Mouse (Mus musculus): ENCODE results near the gene Gm8050.
"Not testable (repeated sequence)": the region's sequence is repeated elsewhere in the genome, so short reads cannot be mapped to it uniquely, and the experiment has no call there.

Gm8050 gene

DNA sequence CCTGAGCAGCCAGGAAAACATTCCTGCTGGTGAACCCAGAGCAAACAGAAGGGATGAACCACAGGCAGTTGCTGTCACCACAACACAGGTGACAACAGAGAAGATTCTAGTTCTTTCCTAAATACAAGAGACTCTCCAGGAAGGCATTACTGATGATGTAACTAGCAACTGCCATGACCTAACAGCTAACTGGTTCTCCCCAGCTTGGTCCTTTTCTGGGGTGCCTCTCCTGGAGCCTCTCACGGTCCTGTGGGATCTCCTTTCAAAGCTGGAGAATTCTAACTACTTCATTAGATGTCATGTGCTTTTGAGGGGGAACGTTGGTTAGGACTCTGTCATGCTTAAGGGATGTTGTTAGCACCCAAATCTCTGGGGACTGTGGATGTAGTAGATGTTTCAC, at the start of gene Gm8050:
Gene Gm8050, minus strand, starts transcription at position 101 of the 400 bp plus-strand sequence.
- not testable (repeated sequence) for DNase-seq

DNA sequence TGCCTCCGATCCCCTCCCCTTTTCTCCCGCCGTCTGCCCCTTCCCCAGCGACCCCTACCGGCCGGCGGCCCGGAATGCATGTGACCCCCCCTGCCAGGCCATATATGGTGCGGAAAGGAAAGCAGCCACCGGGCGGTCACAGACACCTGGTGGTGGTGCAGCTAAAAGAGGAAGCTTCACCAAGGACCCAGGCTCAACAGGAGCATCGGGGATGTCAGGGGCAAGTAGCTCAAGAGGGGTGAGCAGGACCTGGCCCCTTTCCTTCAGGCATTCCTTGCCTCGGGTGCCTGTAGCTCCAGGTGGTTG, 37.1 kb upstream of the Gm8050 start:
- peak; percentile 43 for DNase-seq

DNA sequence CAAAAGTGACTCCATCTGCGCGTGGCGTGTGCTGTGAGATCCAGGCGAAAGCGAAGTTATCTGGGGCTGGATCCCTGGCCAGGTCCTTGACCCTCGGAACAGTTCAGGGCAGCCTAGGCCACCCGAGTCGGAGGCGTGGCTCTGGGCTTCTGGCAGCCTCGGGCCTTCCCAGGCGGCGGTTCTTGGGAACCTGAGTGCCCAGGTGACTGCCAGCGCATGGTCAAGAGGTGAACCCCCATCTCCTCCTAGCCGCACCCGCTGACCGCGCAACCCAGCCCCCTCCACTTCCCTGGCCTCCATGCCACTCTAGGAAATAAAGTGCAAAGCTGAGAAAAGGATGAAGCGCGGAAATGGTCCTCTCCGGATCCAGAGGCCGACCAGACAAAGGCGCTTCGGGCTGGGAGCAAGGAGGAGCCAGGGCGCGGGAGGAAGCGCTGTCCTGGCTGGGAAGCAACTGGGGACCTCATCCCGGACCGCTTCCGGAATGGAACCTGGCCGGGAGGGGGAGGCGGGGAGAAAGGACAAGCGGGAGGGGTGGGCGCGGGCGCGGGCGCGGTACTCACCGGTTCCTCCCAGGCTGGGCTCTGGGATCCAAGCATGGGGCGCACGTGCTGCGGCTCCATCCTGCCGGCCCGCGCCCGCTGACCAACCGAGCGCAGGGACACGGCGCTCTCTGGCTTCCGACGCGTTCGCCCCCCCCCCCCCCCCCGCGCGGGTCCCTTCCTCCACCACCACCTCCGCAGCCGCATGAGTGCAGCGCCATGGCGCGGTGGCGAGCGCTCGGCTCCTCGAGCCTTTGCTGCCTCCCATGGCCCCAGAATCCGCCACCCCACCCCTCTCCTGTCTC, 36.6 kb upstream of the Gm8050 start:
- peak; percentile 25 for DNase-seq

DNA sequence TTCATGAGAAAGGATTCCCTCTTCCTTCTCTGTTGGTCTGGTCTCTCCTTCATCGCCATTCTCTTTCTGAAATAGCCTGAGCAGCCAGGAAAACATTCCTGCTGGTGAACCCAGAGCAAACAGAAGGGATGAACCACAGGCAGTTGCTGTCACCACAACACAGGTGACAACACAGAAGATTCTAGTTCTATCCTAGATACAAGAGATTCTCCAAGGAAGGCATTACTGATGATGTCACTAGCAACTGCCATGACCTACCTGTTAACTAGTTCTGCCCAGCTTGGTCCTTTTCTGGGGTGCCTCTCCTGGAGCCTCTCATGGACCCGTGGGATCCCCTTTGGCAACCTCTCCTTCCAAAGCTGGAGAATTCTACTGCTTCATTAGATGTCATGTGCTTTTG, 22.2 kb upstream of the Gm8050 start, which contains the start of gene Gm3636:
Gene Gm3636, minus strand, starts transcription at position 101 of the 400 bp plus-strand sequence.
- not testable (repeated sequence) for DNase-seq

DNA sequence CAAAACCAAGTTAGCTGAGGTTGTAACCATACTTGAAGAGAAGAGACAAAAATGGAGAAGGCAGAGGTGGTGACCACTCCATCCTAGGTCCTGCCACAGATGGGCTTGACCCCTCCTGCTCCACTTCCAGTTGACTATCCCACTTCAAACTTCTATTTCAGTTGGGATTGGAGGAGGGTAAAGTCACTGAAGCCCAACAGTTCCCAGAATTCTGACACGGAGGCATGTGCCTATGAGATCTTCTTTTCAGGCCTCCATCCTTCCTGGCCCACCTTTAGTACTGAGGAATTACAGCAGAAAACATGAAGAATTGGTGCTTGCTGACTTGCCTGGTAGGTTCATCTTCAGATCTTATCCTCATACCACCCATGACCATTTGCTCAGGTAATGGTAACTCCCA, 36.0 kb downstream of the Gm8050 start, which contains the start of gene Gm10251:
Gene Gm10251, minus strand, starts transcription at position 101 of the 400 bp plus-strand sequence.
- DNase-seq, result not testable (repeated sequence)
